Mouse (Mus musculus): ENCODE data around the gene B4galt1.
"Not testable (repeated sequence)": the region's sequence is repeated elsewhere in the genome, so short reads cannot be mapped to it uniquely, and the experiment has no call there.

The B4galt1 gene

GRCm38 (mm10) chr4:40818421-40818820 is 35.4 kb downstream of the B4galt1 start:
- DNase-seq (ENCODE audit: low spot score in 2 of 2) = no peak

- DNase-seq (ENCODE audit: low spot score in 2 of 2) = no peak
These were observed 35.9 kb downstream of the B4galt1 start for GRCm38 (mm10) chr4:40817936-40818335.

GRCm38 (mm10) chr4:40815775-40816372 is 37.9 kb downstream of the B4galt1 start:
- DNase-seq (ENCODE audit: low spot score in 2 of 2) = no peak

GRCm38 (mm10) chr4:40815120-40815519 is 38.7 kb downstream of the B4galt1 start:
- no peak for DNase-seq (ENCODE audit: low spot score in 2 of 2)

GRCm38 (mm10) chr4:40814359-40814758 is 39.4 kb downstream of the B4galt1 start:
- DNase-seq (ENCODE audit: low spot score in 2 of 2) = no peak

GRCm38 (mm10) chr4:40812891-40813290 is 40.9 kb downstream of the B4galt1 start:
- DNase-seq (ENCODE audit: low spot score in 2 of 2) = no peak

GRCm38 (mm10) chr4:40810481-40810880 is 43.3 kb downstream of the B4galt1 start:
- no peak for DNase-seq (ENCODE audit: low spot score in 2 of 2)

GRCm38 (mm10) chr4:40807382-40807781 is 46.4 kb downstream of the B4galt1 start:
- DNase-seq (ENCODE audit: low spot score in 2 of 2) = no peak

- no peak for DNase-seq (ENCODE audit: low spot score in 2 of 2)
These were observed 48.4 kb downstream of the B4galt1 start for GRCm38 (mm10) chr4:40805401-40805800.

- DNase-seq (ENCODE audit: low spot score in 2 of 2) = no peak
These were observed 51.0 kb downstream of the B4galt1 start for GRCm38 (mm10) chr4:40802787-40803186.

GRCm38 (mm10) chr4:40801908-40802307 is 51.9 kb downstream of the B4galt1 start:
- no peak for DNase-seq (ENCODE audit: low spot score in 2 of 2)

GRCm38 (mm10) chr4:40800873-40801272 is 52.9 kb downstream of the B4galt1 start:
- no peak for DNase-seq (ENCODE audit: low spot score in 2 of 2)

- DNase-seq (ENCODE audit: low spot score in 2 of 2) = not testable (repeated sequence)
These were observed 54.8 kb downstream of the B4galt1 start for GRCm38 (mm10) chr4:40798833-40799555.

GRCm38 (mm10) chr4:40795761-40796160 is 58.0 kb downstream of the B4galt1 start:
- no peak for DNase-seq (ENCODE audit: low spot score in 2 of 2)

- no peak for DNase-seq (ENCODE audit: low spot score in 2 of 2)
These were observed 59.5 kb downstream of the B4galt1 start for GRCm38 (mm10) chr4:40794320-40794719.

- DNase-seq (ENCODE audit: low spot score in 2 of 2) = no peak
These were observed 62.6 kb downstream of the B4galt1 start for GRCm38 (mm10) chr4:40791176-40791575.

GRCm38 (mm10) chr4:40786578-40786977 is 67.2 kb downstream of the B4galt1 start:
- no peak for DNase-seq (ENCODE audit: low spot score in 2 of 2)

- no peak for DNase-seq (ENCODE audit: low spot score in 2 of 2)
These were observed 68.1 kb downstream of the B4galt1 start for GRCm38 (mm10) chr4:40785620-40786166.

- DNase-seq (ENCODE audit: low spot score in 2 of 2) = no peak
These were observed 69.1 kb downstream of the B4galt1 start for GRCm38 (mm10) chr4:40784556-40785169.

- no peak for DNase-seq (ENCODE audit: low spot score in 2 of 2)
These were observed 70.8 kb downstream of the B4galt1 start for GRCm38 (mm10) chr4:40783049-40783448.

- no peak for DNase-seq (ENCODE audit: low spot score in 2 of 2)
These were observed 71.9 kb downstream of the B4galt1 start for GRCm38 (mm10) chr4:40781797-40782495.

GRCm38 (mm10) chr4:40781143-40781542 is 72.7 kb downstream of the B4galt1 start:
- no peak for DNase-seq (ENCODE audit: low spot score in 2 of 2)

Measured in right cerebral cortex, adult 2 months (tissue).